Mouse (Mus musculus): ENCODE results near the gene Slc24a4. TPM values are rescaled to one million over a fixed set of nuclear protein-coding genes. Genes with fewer than 3 reads are reported as not detected.

The Slc24a4 gene
- polyA plus RNA-seq, 1 experiment, result not detected

- no peaks in the 10 kb centered on the region for H3K36me3 ChIP-seq (ENCODE audit: control insufficient read depth, insufficient read depth, low read length, poor library complexity, severe bottlenecking)
- TF ChIP-seq POLR2A (IDR thresholded peaks at IDR 0.05; ENCODE audit: insufficient read depth, low read length) (no peak), EP300 (IDR thresholded peaks at IDR 0.05; ENCODE audit: insufficient read depth, low read depth, low read length) (no peak), CTCF (IDR thresholded peaks at IDR 0.05; ENCODE audit: low read depth, low read length) (no peak)
- no peaks in the 10 kb centered on the region; the same call in 1 of the 2 replicates for H3K9me3 ChIP-seq (replicated peaks; ENCODE audit: control insufficient read depth, insufficient read depth, low read length, poor library complexity, severe bottlenecking)
- no peak overlapping the region for H3K27ac ChIP-seq (ENCODE audit: insufficient read depth, low read length)
- H3K4me3 ChIP-seq (ENCODE audit: low read depth, low read length), result no peak overlapping the region
- H3K9ac ChIP-seq (ENCODE audit: low read depth, poor library complexity, severe bottlenecking), result no peak overlapping the region
- H3K4me1 ChIP-seq (ENCODE audit: control insufficient read depth, insufficient read depth, low read length), result no peaks in the 10 kb centered on the region
- no peaks in the 10 kb centered on the region for H3K27me3 ChIP-seq (ENCODE audit: control insufficient read depth, insufficient read depth, low read length, poor library complexity, severe bottlenecking)
Measured at GRCm38 (mm10) chr12:102284618-102285159, 156.2 kb downstream of the Slc24a4 start.

GRCm38 (mm10) chr12:102285318-102285717, 156.8 kb downstream of the Slc24a4 start:
- Histone ChIP-seq H3K36me3 (ENCODE audit: control insufficient read depth, insufficient read depth, low read length, poor library complexity, severe bottlenecking) (no peaks in the 10 kb centered on the region), H3K9me3 (replicated peaks; ENCODE audit: control insufficient read depth, insufficient read depth, low read length, poor library complexity, severe bottlenecking) (no peaks in the 10 kb centered on the region; the same call in 1 of the 2 replicates), H3K4me3 (ENCODE audit: low read depth, low read length) (no peak overlapping the region), H3K27me3 (ENCODE audit: control insufficient read depth, insufficient read depth, low read length, poor library complexity, severe bottlenecking) (no peaks in the 10 kb centered on the region), H3K27ac (ENCODE audit: insufficient read depth, low read length) (no peak overlapping the region), H3K9ac (ENCODE audit: low read depth, poor library complexity, severe bottlenecking) (no peak overlapping the region), H3K4me1 (ENCODE audit: control insufficient read depth, insufficient read depth, low read length) (no peaks in the 10 kb centered on the region)
- TF ChIP-seq POLR2A (IDR thresholded peaks at IDR 0.05; ENCODE audit: insufficient read depth, low read length) (no peak), CTCF (IDR thresholded peaks at IDR 0.05; ENCODE audit: low read depth, low read length) (no peak), EP300 (IDR thresholded peaks at IDR 0.05; ENCODE audit: insufficient read depth, low read depth, low read length) (no peak)

DNA sequence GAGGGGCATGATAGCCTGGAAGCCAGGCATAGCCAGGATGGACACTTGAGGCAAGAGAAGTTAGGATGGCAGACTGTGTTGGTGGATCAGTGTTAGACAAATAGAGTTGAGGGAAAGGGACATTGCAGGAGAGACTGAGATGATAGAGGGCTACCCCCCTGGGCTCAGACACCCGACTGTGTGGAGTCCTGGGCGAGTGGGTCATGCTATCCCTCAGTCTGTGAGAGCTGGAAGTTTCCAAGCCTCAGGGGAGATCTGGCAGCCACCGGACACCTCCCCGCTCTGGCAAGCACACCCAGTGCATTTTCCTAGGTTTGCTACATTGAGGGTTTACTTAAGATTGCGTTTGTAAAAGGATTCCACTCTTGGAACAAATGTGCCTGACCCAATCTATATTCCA, 157.2 kb downstream of the Slc24a4 start:
- no peak overlapping the region for H3K9ac ChIP-seq (ENCODE audit: low read depth, poor library complexity, severe bottlenecking)
- H3K27ac ChIP-seq (ENCODE audit: insufficient read depth, low read length), result no peak overlapping the region
- TF ChIP-seq CTCF (IDR thresholded peaks at IDR 0.05; ENCODE audit: low read depth, low read length), result no peak
- TF ChIP-seq POLR2A (IDR thresholded peaks at IDR 0.05; ENCODE audit: insufficient read depth, low read length), result no peak
- no peak for TF ChIP-seq EP300 (IDR thresholded peaks at IDR 0.05; ENCODE audit: insufficient read depth, low read depth, low read length)
- no peaks in the 10 kb centered on the region for H3K36me3 ChIP-seq (ENCODE audit: control insufficient read depth, insufficient read depth, low read length, poor library complexity, severe bottlenecking)
- no peak overlapping the region for H3K4me3 ChIP-seq (ENCODE audit: low read depth, low read length)
- H3K9me3 ChIP-seq (replicated peaks; ENCODE audit: control insufficient read depth, insufficient read depth, low read length, poor library complexity, severe bottlenecking), result no peaks in the 10 kb centered on the region; the same call in 1 of the 2 replicates
- H3K27me3 ChIP-seq (ENCODE audit: control insufficient read depth, insufficient read depth, low read length, poor library complexity, severe bottlenecking), result no peaks in the 10 kb centered on the region
- H3K4me1 ChIP-seq (ENCODE audit: control insufficient read depth, insufficient read depth, low read length), result no peaks in the 10 kb centered on the region

- Histone ChIP-seq H3K36me3 (ENCODE audit: control insufficient read depth, insufficient read depth, low read length, poor library complexity, severe bottlenecking) (no peaks in the 10 kb centered on the region), H3K4me3 (ENCODE audit: low read depth, low read length) (no peak overlapping the region), H3K27ac (ENCODE audit: insufficient read depth, low read length) (no peak overlapping the region), H3K4me1 (ENCODE audit: control insufficient read depth, insufficient read depth, low read length) (no peaks in the 10 kb centered on the region), H3K27me3 (ENCODE audit: control insufficient read depth, insufficient read depth, low read length, poor library complexity, severe bottlenecking) (no peaks in the 10 kb centered on the region), H3K9me3 (replicated peaks; ENCODE audit: control insufficient read depth, insufficient read depth, low read length, poor library complexity, severe bottlenecking) (no peaks in the 10 kb centered on the region; the same call in 1 of the 2 replicates), H3K9ac (ENCODE audit: low read depth, poor library complexity, severe bottlenecking) (no peak overlapping the region)
- no peak for TF ChIP-seq POLR2A (IDR thresholded peaks at IDR 0.05; ENCODE audit: insufficient read depth, low read length)
- TF ChIP-seq EP300 (IDR thresholded peaks at IDR 0.05; ENCODE audit: insufficient read depth, low read depth, low read length), result no peak
- no peak for TF ChIP-seq CTCF (IDR thresholded peaks at IDR 0.05; ENCODE audit: low read depth, low read length)
Measured at GRCm38 (mm10) chr12:102286681-102287414, 158.3 kb downstream of the Slc24a4 start.

GRCm38 (mm10) chr12:102287904-102288602, 159.5 kb downstream of the Slc24a4 start:
- no peak for TF ChIP-seq POLR2A (IDR thresholded peaks at IDR 0.05; ENCODE audit: insufficient read depth, low read length)
- TF ChIP-seq CTCF (IDR thresholded peaks at IDR 0.05; ENCODE audit: low read depth, low read length), result no peak
- no peak for TF ChIP-seq EP300 (IDR thresholded peaks at IDR 0.05; ENCODE audit: insufficient read depth, low read depth, low read length)

More at GRCm38 (mm10) chr12:102287904-102288602, 159.5 kb downstream of the Slc24a4 start:
- no peak overlapping the region for H3K27ac ChIP-seq (ENCODE audit: insufficient read depth, low read length)
- no peaks in the 10 kb centered on the region for H3K9me3 ChIP-seq (replicated peaks; ENCODE audit: control insufficient read depth, insufficient read depth, low read length, poor library complexity, severe bottlenecking)
- no peaks in the 10 kb centered on the region for H3K36me3 ChIP-seq (ENCODE audit: control insufficient read depth, insufficient read depth, low read length, poor library complexity, severe bottlenecking)
- no peaks in the 10 kb centered on the region for H3K4me1 ChIP-seq (ENCODE audit: control insufficient read depth, insufficient read depth, low read length)
- no peaks in the 10 kb centered on the region for H3K27me3 ChIP-seq (ENCODE audit: control insufficient read depth, insufficient read depth, low read length, poor library complexity, severe bottlenecking)
- H3K9ac ChIP-seq (ENCODE audit: low read depth, poor library complexity, severe bottlenecking), result no peak overlapping the region
- H3K4me3 ChIP-seq (ENCODE audit: low read depth, low read length), result no peak overlapping the region
